Mouse (Mus musculus) kidney, adult 8-10 months (tissue): ENCODE results near the gene Tbc1d10c.

Experiments
- DNase-seq, 2 experiments: peaks; one replicate each; pipeline ENCODE4 v3.0.0; 2022

The Tbc1d10c gene

GRCm38 (mm10) chr19:4190831-4191334, at the start of gene Tbc1d10c:
Tbc1d10c (minus strand) TSS chr19:4191284.
- no peak for DNase-seq

GRCm38 (mm10) chr19:4240247-4240668, 49.2 kb upstream of the Tbc1d10c start:
- no peak for DNase-seq

- no peak for DNase-seq
Measured at GRCm38 (mm10) chr19:4234548-4234947, 43.5 kb upstream of the Tbc1d10c start.

GRCm38 (mm10) chr19:4232651-4233050, 41.6 kb upstream of the Tbc1d10c start:
- DNase-seq: no peak

- peak in 1 of 2 experiments; percentile 64 for DNase-seq
Measured at GRCm38 (mm10) chr19:4232186-4232572, 41.1 kb upstream of the Tbc1d10c start.

GRCm38 (mm10) chr19:4231253-4232185, 40.4 kb upstream of the Tbc1d10c start, which contains the start of gene Pold4:
Pold4 (plus strand) TSS chr19:4231899.
- peak; percentile 98 to 99 for DNase-seq

GRCm38 (mm10) chr19:4230415-4230814, 39.3 kb upstream of the Tbc1d10c start:
- no peak for DNase-seq

GRCm38 (mm10) chr19:4229451-4230076, 38.5 kb upstream of the Tbc1d10c start:
- no peak for DNase-seq

- DNase-seq: no peak
Measured at GRCm38 (mm10) chr19:4228891-4229290, 37.8 kb upstream of the Tbc1d10c start.

- DNase-seq: peak; percentile 74 to 79
Measured at GRCm38 (mm10) chr19:4227894-4228678, 37.0 kb upstream of the Tbc1d10c start.

GRCm38 (mm10) chr19:4227446-4227845, 36.4 kb upstream of the Tbc1d10c start:
- DNase-seq: no peak

GRCm38 (mm10) chr19:4226779-4227178, 35.7 kb upstream of the Tbc1d10c start:
- DNase-seq: no peak

- DNase-seq: peak; percentile 59 to 61
Measured at GRCm38 (mm10) chr19:4222165-4222564, 31.1 kb upstream of the Tbc1d10c start.

- DNase-seq: no peak
Measured at GRCm38 (mm10) chr19:4220957-4221743, 30.1 kb upstream of the Tbc1d10c start.

GRCm38 (mm10) chr19:4220416-4220815, 29.3 kb upstream of the Tbc1d10c start:
- DNase-seq: no peak

GRCm38 (mm10) chr19:4219943-4220342, 28.9 kb upstream of the Tbc1d10c start:
- DNase-seq: no peak

GRCm38 (mm10) chr19:4218784-4219183, 27.7 kb upstream of the Tbc1d10c start:
- no peak for DNase-seq

GRCm38 (mm10) chr19:4218293-4218692, 27.2 kb upstream of the Tbc1d10c start:
- DNase-seq: no peak

- no peak for DNase-seq
Measured at GRCm38 (mm10) chr19:4217855-4218254, 26.8 kb upstream of the Tbc1d10c start.

GRCm38 (mm10) chr19:4217140-4217539, 26.1 kb upstream of the Tbc1d10c start:
- DNase-seq: no peak

GRCm38 (mm10) chr19:4216041-4216685, 25.1 kb upstream of the Tbc1d10c start:
- no peak for DNase-seq

GRCm38 (mm10) chr19:4215451-4215840, 24.4 kb upstream of the Tbc1d10c start:
- DNase-seq: no peak
